Mouse (Mus musculus): ENCODE results near the gene Tvp23b. TPM values are rescaled to one million over a fixed set of nuclear protein-coding genes. Genes with fewer than 3 reads are reported as not detected.

The Tvp23b gene
- polyA plus RNA-seq, 1 experiment from 2014 or later, result 68.5 TPM

DNA sequence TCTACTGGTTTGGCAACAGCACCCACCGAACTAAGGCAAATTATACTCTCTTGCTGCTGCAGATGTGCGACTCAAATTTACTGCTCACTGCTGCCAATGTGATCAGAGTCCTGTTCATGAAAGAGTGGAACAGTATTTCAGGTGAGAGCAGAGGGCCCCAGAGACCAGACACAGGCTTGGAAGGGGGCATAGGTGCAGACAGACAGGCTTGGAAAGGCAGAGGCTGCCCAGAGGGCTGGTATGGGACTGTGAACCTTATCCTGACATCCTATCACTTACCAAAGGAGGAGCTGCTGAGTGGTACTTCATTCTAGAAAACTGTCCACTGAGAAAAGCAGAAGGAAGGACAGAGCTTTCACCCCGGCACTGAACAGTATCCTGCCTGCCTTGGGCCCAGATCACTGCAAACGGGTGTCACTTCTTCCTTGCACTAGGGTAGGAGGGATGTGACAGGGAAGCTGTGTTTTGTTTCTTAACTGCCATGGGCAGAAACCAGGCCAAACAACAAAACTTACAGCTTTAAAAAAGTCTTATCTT, 31.5 kb upstream of the Tvp23b start:
- WGBS, result 62% methylated on average over 4 of the region's 4 CpGs
- DNase-seq (ENCODE audit: low spot score), result no peak
- no peak overlapping the region for H3K27ac ChIP-seq (ENCODE audit: low read length)
- no peaks in the 10 kb centered on the region for H3K36me3 ChIP-seq (ENCODE audit: insufficient read depth, low read length)
- 0 out of 2 replicates have a peak, but pooled peaks have one; percentile 5 for TF ChIP-seq CTCF (IDR thresholded peaks at IDR 0.05)
- no peak for TF ChIP-seq EP300 (IDR thresholded peaks at IDR 0.05)
- no peak for ATAC-seq
- no peak overlapping the region for H3K4me2 ChIP-seq (replicated peaks; ENCODE audit: low read depth, low read length)
- no peaks in the 10 kb centered on the region for H3K9me3 ChIP-seq (ENCODE audit: low read length)
- H3K4me3 ChIP-seq (ENCODE audit: low read depth, low read length), result no peak overlapping the region
- no peak overlapping the region for H3K9ac ChIP-seq (replicated peaks; ENCODE audit: low read depth)
- no peaks in the 10 kb centered on the region for H3K4me1 ChIP-seq (ENCODE audit: insufficient read depth, low read depth, low read length)
- H3K27me3 ChIP-seq (replicated peaks; ENCODE audit: insufficient read depth, low read length), result no peaks in the 10 kb centered on the region

GRCm38 (mm10) chr11:62848301-62848700, 31.0 kb upstream of the Tvp23b start:
- no peaks in the 10 kb centered on the region for H3K9me3 ChIP-seq (ENCODE audit: low read length)

DNA sequence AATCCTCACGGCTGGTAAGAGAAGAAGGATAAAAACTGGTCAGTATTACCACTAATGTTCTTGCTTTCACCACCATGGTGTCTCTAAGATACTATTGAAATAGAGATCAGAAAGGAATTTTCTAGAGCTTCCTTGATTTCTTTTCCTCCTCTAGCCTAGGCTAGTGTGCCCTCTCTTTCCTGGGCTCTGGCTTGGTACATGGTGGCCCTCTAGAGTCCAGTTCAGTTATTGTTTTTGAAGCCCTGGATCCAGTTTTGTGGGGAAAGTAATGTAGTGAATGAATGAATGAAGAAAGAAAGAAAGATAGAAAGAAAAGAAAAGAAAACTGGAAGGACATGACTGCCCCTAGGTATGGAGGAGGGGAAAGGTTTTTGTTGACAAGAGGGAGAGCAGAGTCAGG, 28.1 kb upstream of the Tvp23b start:
- no peak for ATAC-seq
- DNase-seq (ENCODE audit: low spot score), result peak; percentile 63

More at GRCm38 (mm10) chr11:62848301-62848700, 31.0 kb upstream of the Tvp23b start:
- 57% methylated on average over 2 of the region's 2 CpGs for WGBS
- H3K4me2 ChIP-seq (replicated peaks; ENCODE audit: low read depth, low read length), result no peak overlapping the region
- no peak overlapping the region for H3K9ac ChIP-seq (replicated peaks; ENCODE audit: low read depth)
- no peaks in the 10 kb centered on the region for H3K36me3 ChIP-seq (ENCODE audit: insufficient read depth, low read length)
- ATAC-seq, result no peak
- no peaks in the 10 kb centered on the region for H3K4me1 ChIP-seq (ENCODE audit: insufficient read depth, low read depth, low read length)
- no peak for DNase-seq (ENCODE audit: low spot score)
- H3K4me3 ChIP-seq (ENCODE audit: low read depth, low read length), result no peak overlapping the region
- H3K27ac ChIP-seq (ENCODE audit: low read length), result no peak overlapping the region
- no peak for TF ChIP-seq EP300 (IDR thresholded peaks at IDR 0.05)
- H3K27me3 ChIP-seq (replicated peaks; ENCODE audit: insufficient read depth, low read length), result no peaks in the 10 kb centered on the region

GRCm38 (mm10) chr11:62853334-62853733, 25.9 kb upstream of the Tvp23b start:
- Histone ChIP-seq H3K27me3 (replicated peaks; ENCODE audit: insufficient read depth, low read length) (no peaks in the 10 kb centered on the region), H3K27ac (ENCODE audit: low read length) (no peak overlapping the region), H3K36me3 (ENCODE audit: insufficient read depth, low read length) (no peaks in the 10 kb centered on the region), H3K9me3 (ENCODE audit: low read length) (no peaks in the 10 kb centered on the region), H3K4me1 (ENCODE audit: insufficient read depth, low read depth, low read length) (no peaks in the 10 kb centered on the region), H3K9ac (replicated peaks; ENCODE audit: low read depth) (no peak overlapping the region), H3K4me3 (ENCODE audit: low read depth, low read length) (no peak overlapping the region), H3K4me2 (replicated peaks; ENCODE audit: low read depth, low read length) (no peak overlapping the region)
- TF ChIP-seq EP300 (IDR thresholded peaks at IDR 0.05), result no peak
- 82% methylated on average over 6 of the region's 6 CpGs for WGBS
- DNase-seq (ENCODE audit: low spot score) (no peak), ATAC-seq (no peak)

More for the DNA sequence above, 28.1 kb upstream of the Tvp23b start:
- TF ChIP-seq CTCF (IDR thresholded peaks at IDR 0.05) (peak; percentile 77), EP300 (IDR thresholded peaks at IDR 0.05) (no peak)
- Histone ChIP-seq H3K9me3 (ENCODE audit: low read length) (no peaks in the 10 kb centered on the region), H3K27ac (ENCODE audit: low read length) (no peak overlapping the region), H3K4me2 (replicated peaks; ENCODE audit: low read depth, low read length) (no peak overlapping the region), H3K27me3 (replicated peaks; ENCODE audit: insufficient read depth, low read length) (no peaks in the 10 kb centered on the region), H3K4me1 (ENCODE audit: insufficient read depth, low read depth, low read length) (no peaks in the 10 kb centered on the region), H3K4me3 (ENCODE audit: low read depth, low read length) (no peak overlapping the region), H3K36me3 (ENCODE audit: insufficient read depth, low read length) (no peaks in the 10 kb centered on the region), H3K9ac (replicated peaks; ENCODE audit: low read depth) (no peak overlapping the region)
- 84% methylated on average over 1 of the region's 1 CpGs for WGBS

GRCm38 (mm10) chr11:62865562-62865961, 13.7 kb upstream of the Tvp23b start:
- Histone ChIP-seq H3K4me3 (ENCODE audit: low read depth, low read length) (no peak overlapping the region), H3K36me3 (ENCODE audit: insufficient read depth, low read length) (no peaks in the 10 kb centered on the region), H3K27ac (ENCODE audit: low read length) (no peak overlapping the region), H3K4me2 (replicated peaks; ENCODE audit: low read depth, low read length) (no peak overlapping the region), H3K9ac (replicated peaks; ENCODE audit: low read depth) (no peak overlapping the region), H3K27me3 (replicated peaks; ENCODE audit: insufficient read depth, low read length) (no peaks in the 10 kb centered on the region), H3K4me1 (ENCODE audit: insufficient read depth, low read depth, low read length) (no peaks in the 10 kb centered on the region), H3K9me3 (ENCODE audit: low read length) (no peaks in the 10 kb centered on the region)
- DNase-seq (ENCODE audit: low spot score), result no peak
- WGBS, result 68% methylated on average over 4 of the region's 4 CpGs
- ATAC-seq, result no peak
- TF ChIP-seq EP300 (IDR thresholded peaks at IDR 0.05) (no peak), CTCF (IDR thresholded peaks at IDR 0.05) (no peak)

- no peak overlapping the region for H3K4me2 ChIP-seq (replicated peaks; ENCODE audit: low read depth, low read length)
- TF ChIP-seq EP300 (IDR thresholded peaks at IDR 0.05) (no peak), CTCF (IDR thresholded peaks at IDR 0.05) (no peak)
- no peaks in the 10 kb centered on the region for H3K27me3 ChIP-seq (replicated peaks; ENCODE audit: insufficient read depth, low read length)
- H3K27ac ChIP-seq (ENCODE audit: low read length), result no peak overlapping the region
- ATAC-seq (no peak), DNase-seq (ENCODE audit: low spot score) (no peak)
- 77% methylated on average over 7 of the region's 7 CpGs for WGBS
- H3K4me1 ChIP-seq (ENCODE audit: insufficient read depth, low read depth, low read length), result no peaks in the 10 kb centered on the region
- H3K4me3 ChIP-seq (ENCODE audit: low read depth, low read length), result no peak overlapping the region
- no peak overlapping the region for H3K9ac ChIP-seq (replicated peaks; ENCODE audit: low read depth)
- no peaks in the 10 kb centered on the region for H3K36me3 ChIP-seq (ENCODE audit: insufficient read depth, low read length)
- H3K9me3 ChIP-seq (ENCODE audit: low read length), result no peaks in the 10 kb centered on the region
Observed at GRCm38 (mm10) chr11:62866685-62867084, 12.6 kb upstream of the Tvp23b start.

- Histone ChIP-seq H3K4me1 (ENCODE audit: insufficient read depth, low read depth, low read length) (no peaks in the 10 kb centered on the region), H3K4me3 (ENCODE audit: low read depth, low read length) (no peak overlapping the region), H3K4me2 (replicated peaks; ENCODE audit: low read depth, low read length) (no peak overlapping the region), H3K27ac (ENCODE audit: low read length) (no peak overlapping the region), H3K9me3 (ENCODE audit: low read length) (no peaks in the 10 kb centered on the region), H3K27me3 (replicated peaks; ENCODE audit: insufficient read depth, low read length) (no peaks in the 10 kb centered on the region), H3K36me3 (ENCODE audit: insufficient read depth, low read length) (no peaks in the 10 kb centered on the region), H3K9ac (replicated peaks; ENCODE audit: low read depth) (no peak overlapping the region)
- WGBS, result 63% methylated on average over 5 of the region's 5 CpGs
- DNase-seq (ENCODE audit: low spot score) (peak; percentile 20), ATAC-seq (no peak)
- no peak for TF ChIP-seq EP300 (IDR thresholded peaks at IDR 0.05)
- no peak for TF ChIP-seq CTCF (IDR thresholded peaks at IDR 0.05)
Observed at GRCm38 (mm10) chr11:62869201-62869600, 10.1 kb upstream of the Tvp23b start.

All from lung, postnatal 0 days (tissue).